Mouse (Mus musculus): Measurements from ENCODE around the gene Oas1h.
"Not testable (repeated sequence)": the region's sequence is repeated elsewhere in the genome, so short reads cannot be mapped to it uniquely, and the experiment has no call there.

Gene Oas1h

DNA sequence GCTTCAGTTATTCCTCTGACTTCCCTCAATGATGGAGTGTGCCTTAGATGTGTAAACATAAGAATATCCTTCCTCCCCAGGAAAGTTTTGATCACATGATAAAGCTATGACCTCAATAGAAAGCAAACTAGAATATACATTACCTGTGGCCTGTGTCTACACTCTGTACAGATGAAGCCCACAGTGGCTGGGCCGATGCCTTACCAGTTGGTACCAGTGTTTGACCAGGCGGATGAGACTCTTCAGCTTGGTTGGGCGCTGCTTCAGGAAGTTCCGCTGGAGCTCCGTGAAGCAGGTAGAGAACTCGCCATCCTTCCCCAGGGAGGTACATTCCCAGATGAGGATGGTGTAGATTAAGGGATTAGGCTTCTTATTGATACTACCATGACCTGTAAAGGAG lies 20.5 kb downstream of the Oas1h start:
- not testable (repeated sequence) for DNase-seq (ENCODE audit: low spot score in 2 of 2)

GRCm38 (mm10) chr5:120887413-120887812 lies 26.2 kb downstream of the Oas1h start, which contains the start of gene Oas1g:
TSS of gene Oas1g (minus strand) at chr5:120887613.
- DNase-seq (ENCODE audit: low spot score in 2 of 2): not testable (repeated sequence)

GRCm38 (mm10) chr5:120887831-120888230 lies 26.6 kb downstream of the Oas1h start:
- no peak for DNase-seq (ENCODE audit: low spot score in 2 of 2)

GRCm38 (mm10) chr5:120888294-120888815 lies 27.1 kb downstream of the Oas1h start:
- not testable (repeated sequence) for DNase-seq (ENCODE audit: low spot score in 2 of 2)

- DNase-seq (ENCODE audit: low spot score in 2 of 2): no peak
Observed at GRCm38 (mm10) chr5:120890026-120890425, 28.8 kb downstream of the Oas1h start.

- DNase-seq (ENCODE audit: low spot score in 2 of 2): no peak
Observed at GRCm38 (mm10) chr5:120890991-120891390, 29.8 kb downstream of the Oas1h start.

- DNase-seq (ENCODE audit: low spot score in 2 of 2): not testable (repeated sequence)
Observed at GRCm38 (mm10) chr5:120891566-120892242, 30.5 kb downstream of the Oas1h start.

DNA sequence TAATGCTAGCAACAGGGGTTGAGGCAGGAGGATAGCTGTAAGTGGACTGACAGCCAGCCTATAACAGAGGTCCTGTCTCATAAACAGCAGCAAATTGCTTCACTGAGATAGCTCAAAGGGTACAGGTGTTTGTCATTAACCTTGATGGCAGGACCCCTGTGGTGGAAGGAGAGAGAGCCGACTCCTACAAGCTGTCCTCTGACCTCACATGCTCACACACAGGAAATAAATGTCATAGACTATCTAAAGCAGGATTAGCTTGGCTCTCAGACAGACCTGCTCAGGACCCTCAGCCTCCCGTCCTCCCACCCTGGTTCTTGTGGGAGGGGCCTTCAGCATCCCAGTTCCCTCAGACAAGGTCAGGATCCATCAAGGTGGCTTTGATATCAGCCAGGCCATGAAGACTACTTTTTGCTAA lies 31.0 kb downstream of the Oas1h start:
- DNase-seq (ENCODE audit: low spot score in 2 of 2): no peak

DNA sequence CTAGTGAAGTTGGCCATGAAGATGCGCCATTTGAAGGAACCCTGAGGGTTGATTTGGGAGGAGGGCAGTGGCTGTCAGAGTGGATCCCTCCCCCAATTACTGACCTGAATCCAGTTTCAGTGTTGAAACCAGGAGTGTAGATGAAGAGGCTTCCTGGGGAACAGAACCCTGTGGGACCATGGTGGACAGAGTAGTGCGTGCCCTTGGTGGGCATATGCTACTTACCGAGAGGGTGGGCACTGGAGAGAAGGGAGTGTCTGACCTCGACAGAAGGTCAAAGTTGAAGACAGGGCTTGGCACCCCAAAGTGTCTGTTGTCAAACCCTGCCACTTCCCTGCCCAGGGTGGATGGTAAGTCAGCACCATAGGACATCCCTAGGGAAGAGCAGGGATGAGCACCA lies 32.6 kb downstream of the Oas1h start:
- DNase-seq (ENCODE audit: low spot score in 2 of 2): not testable (repeated sequence)

GRCm38 (mm10) chr5:120894692-120895091 lies 33.5 kb downstream of the Oas1h start:
- not testable (repeated sequence) for DNase-seq (ENCODE audit: low spot score in 2 of 2)

GRCm38 (mm10) chr5:120895231-120895900 lies 34.1 kb downstream of the Oas1h start:
- no peak for DNase-seq (ENCODE audit: low spot score in 2 of 2)

DNA sequence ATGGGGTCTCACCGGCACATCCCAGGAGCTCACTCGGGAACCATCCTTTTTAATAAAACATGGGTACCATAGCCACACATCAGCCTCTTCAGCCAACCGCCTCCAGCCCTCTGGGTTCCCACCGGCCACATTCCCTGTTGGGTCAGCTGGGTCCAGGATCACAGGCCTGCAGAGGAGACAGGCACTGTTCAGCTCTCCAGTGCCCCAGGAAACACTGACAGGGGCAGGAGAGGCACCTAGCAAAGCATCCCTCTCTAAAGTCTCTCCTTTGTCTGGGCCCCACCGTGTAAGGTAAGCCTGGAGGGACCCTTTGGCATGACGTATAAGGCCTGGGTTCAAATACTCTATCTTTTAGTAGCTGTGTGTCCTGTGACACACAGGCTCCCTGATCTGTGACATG lies 37.1 kb downstream of the Oas1h start:
- DNase-seq (ENCODE audit: low spot score in 2 of 2): no peak

GRCm38 (mm10) chr5:120898726-120899125 lies 37.5 kb downstream of the Oas1h start:
- DNase-seq (ENCODE audit: low spot score in 2 of 2): no peak

- DNase-seq (ENCODE audit: low spot score in 2 of 2): no peak
Observed at GRCm38 (mm10) chr5:120900666-120901065, 39.4 kb downstream of the Oas1h start.

- DNase-seq (ENCODE audit: low spot score in 2 of 2): no peak
Observed at GRCm38 (mm10) chr5:120902056-120902455, 40.8 kb downstream of the Oas1h start.

GRCm38 (mm10) chr5:120906791-120907733 lies 45.8 kb downstream of the Oas1h start, which contains the start of gene Oas1a:
TSS of gene Oas1a (minus strand) at chr5:120907521.
- not testable (repeated sequence) for DNase-seq (ENCODE audit: low spot score in 2 of 2)

DNA sequence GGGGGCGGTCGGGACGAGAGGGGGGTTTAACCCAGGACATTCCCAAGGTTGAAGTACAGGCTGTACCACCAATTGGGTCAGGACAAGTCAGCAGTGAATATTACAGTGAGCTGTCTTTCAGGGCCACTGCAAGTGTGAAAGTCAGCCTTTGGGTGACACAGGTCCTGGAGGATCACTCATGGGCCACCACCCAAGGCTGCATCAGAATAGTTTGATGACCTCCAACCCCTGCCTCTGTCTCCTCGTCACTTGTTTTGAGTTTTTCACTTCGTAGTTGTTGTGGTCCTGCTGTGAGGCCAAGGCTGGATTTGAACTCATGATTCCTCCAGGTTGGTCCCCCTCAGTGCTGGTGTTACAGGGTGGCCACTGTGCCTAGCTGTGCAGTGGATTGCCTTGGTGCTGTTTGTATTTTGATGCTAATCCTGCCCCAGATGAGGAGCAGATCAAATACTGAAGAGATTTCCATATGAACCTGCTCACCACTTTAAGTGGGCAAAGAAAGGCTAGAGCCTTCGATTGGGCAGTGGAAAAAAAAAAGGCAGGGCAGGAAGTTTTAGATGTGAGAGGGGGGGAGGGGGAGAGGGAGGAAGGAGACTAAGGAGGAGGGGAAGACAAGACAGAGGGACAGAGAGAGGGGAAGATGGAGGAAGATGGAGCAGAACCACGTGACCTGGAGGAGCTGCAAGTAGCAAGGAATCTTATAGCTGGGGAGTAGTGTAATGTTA lies 47.1 kb downstream of the Oas1h start:
- no peak for DNase-seq (ENCODE audit: low spot score in 2 of 2)

GRCm38 (mm10) chr5:120914204-120914603 lies 53.0 kb downstream of the Oas1h start, which contains the start of gene Oas1d:
TSS of gene Oas1d (plus strand) at chr5:120914536.
- DNase-seq (ENCODE audit: low spot score in 2 of 2): not testable (repeated sequence)

DNA sequence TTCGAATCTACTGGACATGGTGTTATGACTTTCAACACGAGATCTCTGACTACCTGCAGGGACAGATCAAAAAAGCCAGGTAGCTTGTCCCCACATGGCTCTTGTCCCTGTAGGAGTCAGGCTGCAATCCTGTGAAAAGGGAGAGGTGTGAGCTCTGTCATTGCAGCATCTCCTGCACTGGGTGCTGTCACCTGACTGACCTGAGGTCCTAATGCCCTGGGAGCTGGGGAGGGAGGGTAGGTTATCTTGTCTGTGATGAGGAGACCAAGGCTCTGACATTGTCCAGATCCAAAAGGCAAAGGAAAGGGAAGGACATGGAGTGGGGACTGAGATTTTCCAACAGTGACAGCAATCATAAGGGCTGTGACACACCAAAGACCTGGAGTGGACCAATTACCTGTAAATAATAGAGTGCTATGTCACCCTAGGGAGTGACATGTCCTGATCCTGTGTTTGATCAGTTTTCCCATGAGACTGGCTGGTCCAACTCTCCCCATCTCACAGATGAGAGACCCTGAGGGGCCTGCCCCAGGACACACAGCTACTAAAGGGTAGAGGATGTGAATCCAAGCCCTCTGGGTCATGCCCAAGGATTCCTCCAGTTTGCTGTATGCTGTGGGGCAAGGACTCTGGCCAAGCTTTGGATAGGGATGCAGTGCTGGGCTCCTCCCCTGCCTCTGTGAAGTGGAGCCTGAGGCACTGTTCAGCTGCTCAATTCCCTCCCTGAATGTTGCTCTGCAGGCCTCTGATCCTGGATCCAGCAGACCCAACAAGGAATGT lies 58.1 kb downstream of the Oas1h start:
- not testable (repeated sequence) for DNase-seq (ENCODE audit: low spot score in 2 of 2)

GRCm38 (mm10) chr5:120920296-120920695 lies 59.1 kb downstream of the Oas1h start:
- DNase-seq (ENCODE audit: low spot score in 2 of 2): peak in 1 of 2 experiments; percentile 0
